1 mouse cellular context compared by ENCODE assay signal in genomic region chr3:157533964-157534785, GRCm38 (mm10).
TF ChIP-seq lines count a peak whose summit lies in the region.

Zranb2 (plus strand) TSS chr3:157534160.

TF ChIP-seq in MEL, 35 proteins besides CTCF, POLR2A, EP300 and RAD21 (continued from another document):
- TF ChIP-seq BHLHE40 (IDR thresholded peaks at IDR 0.05; ENCODE audit: borderline replicate concordance, low read depth, low read length) (peak; percentile 85), NRF1 (IDR thresholded peaks at IDR 0.05; ENCODE audit: insufficient read depth, low read depth, low read length, poor library complexity, severe bottlenecking) (peak; percentile 66), CHD1 (IDR thresholded peaks at IDR 0.05; ENCODE audit: low read depth, low read length) (no peak), POLR2AphosphoS5 (IDR thresholded peaks at IDR 0.05; ENCODE audit: borderline replicate concordance, low read depth, low read length) (no peak)
